Mouse (Mus musculus): ENCODE results near the gene Rbp7.

Rbp7 gene

DNA sequence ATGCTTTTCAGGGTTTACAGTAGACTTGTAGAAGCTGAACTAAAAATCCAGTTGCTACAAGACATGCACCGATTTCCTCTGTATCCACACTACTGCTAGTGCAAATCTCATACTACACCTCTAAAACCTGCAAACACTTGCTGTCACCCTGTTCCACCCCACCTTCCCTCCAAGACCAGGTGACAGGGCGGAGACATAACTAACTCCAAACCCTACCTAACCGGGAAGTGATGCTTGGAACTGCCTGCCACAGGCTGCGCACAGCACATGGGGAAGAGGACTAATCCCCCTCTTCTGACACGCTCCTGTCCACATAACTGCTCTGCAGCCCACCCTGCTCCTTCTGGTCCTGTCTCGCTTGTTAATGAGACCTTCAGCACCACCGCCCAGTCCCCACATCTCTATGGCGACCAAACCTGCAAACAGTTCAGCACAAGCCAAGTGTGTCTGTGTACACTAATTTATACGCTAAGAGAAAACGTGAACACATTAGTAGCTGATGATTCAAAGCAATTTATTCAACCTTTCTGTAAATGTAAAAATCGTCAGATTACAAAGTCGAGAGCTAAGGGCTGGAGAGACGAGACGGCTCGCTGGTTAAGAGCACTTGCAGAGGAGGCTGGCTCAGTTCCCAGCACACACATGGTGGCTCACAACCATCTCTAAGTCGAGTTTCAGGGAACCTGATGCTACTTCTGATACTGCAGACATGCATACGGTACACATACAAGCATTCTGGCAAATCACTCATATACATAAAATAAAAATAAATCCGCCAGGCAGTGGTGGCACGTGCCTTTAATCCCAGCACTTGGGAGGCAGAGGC is 49.9 kb downstream of the Rbp7 start:
- no peak for DNase-seq

DNA sequence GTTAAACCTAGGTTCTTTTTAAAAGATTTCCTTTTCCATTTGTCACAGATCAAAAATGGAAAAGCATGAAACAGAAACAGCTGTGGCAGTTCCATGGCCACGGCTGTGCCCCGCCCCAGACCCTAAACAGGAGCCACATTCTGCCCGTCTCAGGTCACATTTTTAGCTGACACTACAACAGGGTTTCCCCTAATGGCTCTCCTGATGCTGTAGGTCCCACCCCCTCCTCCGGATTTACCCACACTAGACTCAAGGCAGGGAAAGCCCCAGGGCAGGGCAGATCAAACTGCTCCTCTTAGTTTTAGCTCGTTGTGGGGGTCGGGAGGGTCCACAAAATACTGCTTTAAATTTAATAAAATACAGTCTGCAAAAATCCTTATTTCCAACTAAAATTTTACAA is 51.7 kb downstream of the Rbp7 start:
- DNase-seq, result no peak

DNA sequence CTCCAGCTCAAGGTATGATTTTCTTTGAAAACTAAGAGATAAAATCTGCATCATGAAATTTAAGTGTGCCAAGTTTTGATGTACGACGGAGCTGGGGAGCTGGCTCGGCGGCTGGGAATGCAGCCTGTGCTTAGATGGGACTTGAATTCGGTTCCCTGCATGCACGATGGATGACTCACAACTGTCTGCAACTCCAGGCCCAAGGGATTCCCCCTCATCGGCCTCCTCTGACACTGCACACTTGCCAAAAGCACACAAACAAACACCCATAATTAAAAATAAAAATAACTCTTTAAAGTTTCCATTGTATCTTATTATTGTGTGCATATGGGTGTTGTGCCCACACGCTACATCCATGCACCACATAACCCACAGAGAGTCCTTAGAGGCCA is 53.2 kb downstream of the Rbp7 start:
- no peak for DNase-seq

DNA sequence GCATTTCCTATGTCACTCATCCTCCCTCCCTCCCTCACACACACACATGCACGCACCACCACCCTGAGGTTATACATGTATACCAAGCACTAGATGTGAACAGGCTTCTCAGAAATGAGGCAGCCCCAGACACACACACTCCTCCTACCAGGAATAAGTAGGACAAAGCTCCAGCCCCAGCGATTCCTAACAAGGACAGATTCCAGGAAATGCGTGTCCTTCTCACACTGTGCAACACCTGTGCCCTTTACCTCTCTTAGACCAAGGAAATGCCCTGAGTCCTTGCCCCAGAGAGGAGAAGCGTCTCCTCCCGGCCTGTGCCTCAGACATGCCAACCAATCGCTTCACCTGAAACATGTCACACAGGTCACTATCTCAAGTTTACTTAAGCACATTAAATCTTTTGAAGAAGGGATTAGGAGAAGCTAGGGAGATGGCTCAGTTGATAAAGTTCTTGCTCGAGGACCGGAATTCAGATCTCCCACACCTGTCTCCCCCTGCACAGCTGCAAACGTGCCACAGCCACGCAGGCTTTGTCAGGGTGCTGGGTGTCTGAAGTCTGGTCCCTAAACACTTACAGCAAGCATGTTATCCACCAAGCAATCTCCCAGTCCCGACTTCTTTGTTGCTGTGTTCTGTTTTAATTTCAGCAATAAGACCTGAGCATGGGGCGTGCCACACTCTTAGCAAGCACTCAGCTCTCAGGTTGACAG is 53.7 kb downstream of the Rbp7 start:
- DNase-seq, result no peak

Measured in liver (tissue).